In genomic region chr5:143333872-143334271, GRCm38 (mm10) we compare ENCODE assay signal across 8 mouse cellular contexts. TPM values are rescaled to one million over a fixed set of nuclear protein-coding genes. Genes with fewer than 3 reads are reported as not detected.
DNase-seq lines count a peak whose midpoint lies in the region; ATAC-seq and TF ChIP-seq lines count a peak whose summit lies in the region.

No protein-coding gene starts in this region.

- no peak overlapping the region for H3K27ac ChIP-seq in forebrain, postnatal 0 days (ENCODE audit: low read depth, low read length)
- no peak overlapping the region for H3K27ac ChIP-seq in forebrain, embryonic 12.5 days

- peaks cover 4% of the 10 kb centered on the region; the same call in 1 of the 2 replicates for H3K4me1 ChIP-seq in forebrain, postnatal 0 days (ENCODE audit: insufficient read depth)
- peaks cover 7% of the 10 kb centered on the region for H3K4me1 ChIP-seq in forebrain, embryonic 12.5 days

- no peak overlapping the region for H3K4me2 ChIP-seq in forebrain, postnatal 0 days (ENCODE audit: low read depth)
- H3K4me2 ChIP-seq in forebrain, embryonic 12.5 days, result no peak overlapping the region

- DNase-seq in forebrain, postnatal 0 days, result peak; percentile 89
- peak; percentile 84 for DNase-seq in ZHBTc4 (ENCODE audit: low read depth, low spot score)
- peak; percentile 78 for DNase-seq in embryo, embryonic 10 days (ENCODE audit: low spot score)
- peak; percentile 83 to 91 for DNase-seq in left cerebral cortex, adult 18-20 months (ENCODE audit: low spot score in 2 of 2)
- DNase-seq in spleen, postnatal 10 days (ENCODE audit: low spot score in 2 of 2), result peak; percentile 66 to 86

- ATAC-seq in forebrain, postnatal 0 days, result peak; percentile 67
- ATAC-seq in forebrain, embryonic 12.5 days (ENCODE audit: low FRiP score), result no peak
- ATAC-seq in hematopoietic stem cell, adult 5-6 weeks (replicated peaks in 1 of 2; ENCODE audit: insufficient read depth in 1 of 2, low FRiP score in 2 of 2, low TSS enrichment in 1 of 2, low read depth in 1 of 2, poor library complexity in 2 of 2, severe bottlenecking in 2 of 2), result peak; percentile 50 to 65; a peak in 3 of 4 replicates
- ATAC-seq in megakaryocyte-erythroid progenitor cell, adult 5-6 weeks (replicated peaks; ENCODE audit: low FRiP score, low TSS enrichment, poor library complexity, severe bottlenecking), result peak; percentile 42; the same call in 1 of the 2 replicates

- TF ChIP-seq CTCF in forebrain, postnatal 0 days (IDR thresholded peaks at IDR 0.05; ENCODE audit: low read depth), result peak; percentile 89

- no peaks in the 10 kb centered on the region for H3K9me3 ChIP-seq in forebrain, postnatal 0 days (ENCODE audit: low read length)
- H3K9me3 ChIP-seq in forebrain, embryonic 12.5 days, result no peaks in the 10 kb centered on the region

- WGBS in forebrain, postnatal 0 days, result 10% methylated on average over 5 of the region's 5 CpGs
- 18% methylated on average over 5 of the region's 5 CpGs for WGBS in forebrain, embryonic 12.5 days

- H3K27me3 ChIP-seq in forebrain, postnatal 0 days (ENCODE audit: insufficient read depth, low read length), result 0 out of 2 replicates have a peak, but pooled peaks cover 1% of the 10 kb centered on the region
- H3K27me3 ChIP-seq in forebrain, embryonic 12.5 days, result peaks cover 16% of the 10 kb centered on the region

- no peaks in the 10 kb centered on the region for H3K36me3 ChIP-seq in forebrain, postnatal 0 days (ENCODE audit: insufficient read depth)
- H3K36me3 ChIP-seq in forebrain, embryonic 12.5 days (replicated peaks), result no peaks in the 10 kb centered on the region

- no peak overlapping the region for H3K4me3 ChIP-seq in forebrain, postnatal 0 days (ENCODE audit: low read depth, low read length)
- H3K4me3 ChIP-seq in forebrain, embryonic 12.5 days (replicated peaks), result no peak overlapping the region

- no peak overlapping the region for H3K9ac ChIP-seq in forebrain, postnatal 0 days
- no peak overlapping the region for H3K9ac ChIP-seq in forebrain, embryonic 12.5 days

RNA-seq across cellular contexts. Expression of gene Zdhhc4, which starts 4.8 kb away (rescaled TPM):
- 45.1 and 62.6 TPM in 2 replicates for total RNA-seq in forebrain, postnatal 0 days (2014; rRNA removed)
- 94.0 and 97.3 TPM in 2 replicates for polyA plus RNA-seq in forebrain, postnatal 0 days (2015; fragmentation: Nextera tagmentation; extraction: Ambion mirVana)
- 73.8 and 78.2 TPM in 2 replicates for polyA plus RNA-seq in forebrain, embryonic 12.5 days (2016; fragmentation: Nextera tagmentation; extraction: Ambion mirVana)
- 34.3 and 39.5 TPM in 2 replicates for total RNA-seq in hematopoietic stem cell, adult 5-6 weeks (2017)
- total RNA-seq in left cerebral cortex, adult 18-20 months (2021), result 10 to 100 TPM; 37.1 to 41.7 TPM
- 70.6 and 74.5 TPM in 2 replicates for total RNA-seq in megakaryocyte-erythroid progenitor cell, adult 5-6 weeks (2014; fragmentation: Nextera tagmentation)
- 23.2 and 40.8 TPM in 2 replicates for total RNA-seq in megakaryocyte-erythroid progenitor cell, adult 5-6 weeks (2017)

RNA-seq across cellular contexts. Expression of gene E130309D02Rik, which starts 18.7 kb away (rescaled TPM):
- total RNA-seq in forebrain, postnatal 0 days (2014; rRNA removed), result 40.9 and 44.7 TPM in 2 replicates
- polyA plus RNA-seq in forebrain, postnatal 0 days (2015; fragmentation: Nextera tagmentation; extraction: Ambion mirVana), result 27.7 and 29.2 TPM in 2 replicates
- polyA plus RNA-seq in forebrain, embryonic 12.5 days (2016; fragmentation: Nextera tagmentation; extraction: Ambion mirVana), result 60.4 and 61.5 TPM in 2 replicates
- total RNA-seq in hematopoietic stem cell, adult 5-6 weeks (2017), result 13.5 and 20.7 TPM in 2 replicates
- total RNA-seq in left cerebral cortex, adult 18-20 months (2021), result 10 to 100 TPM; 25.4 to 27.7 TPM
- 60.6 and 64.4 TPM in 2 replicates for total RNA-seq in megakaryocyte-erythroid progenitor cell, adult 5-6 weeks (2014; fragmentation: Nextera tagmentation)
- total RNA-seq in megakaryocyte-erythroid progenitor cell, adult 5-6 weeks (2017), result 10.5 and 23.6 TPM in 2 replicates

RNA-seq across cellular contexts. Expression of gene Grid2ip, which starts 23.3 kb away (rescaled TPM):
- total RNA-seq in forebrain, postnatal 0 days (2014; rRNA removed), result 1.8 TPM in 2 replicates
- 0.52 and 0.88 TPM in 2 replicates for polyA plus RNA-seq in forebrain, postnatal 0 days (2015; fragmentation: Nextera tagmentation; extraction: Ambion mirVana)
- polyA plus RNA-seq in forebrain, embryonic 12.5 days (2016; fragmentation: Nextera tagmentation; extraction: Ambion mirVana), result 0.38 and 0.41 TPM in 2 replicates
- not detected in 2 replicates for total RNA-seq in hematopoietic stem cell, adult 5-6 weeks (2017)
- 1 to 10 TPM; 3.9 to 4.0 TPM for total RNA-seq in left cerebral cortex, adult 18-20 months (2021)
- not detected in 2 replicates for total RNA-seq in megakaryocyte-erythroid progenitor cell, adult 5-6 weeks (2014; fragmentation: Nextera tagmentation)
- not detected in 2 replicates for total RNA-seq in megakaryocyte-erythroid progenitor cell, adult 5-6 weeks (2017)

RNA-seq across cellular contexts. Expression of gene Zfp853, which starts 40.4 kb away (rescaled TPM):
- 9.8 and 16.5 TPM in 2 replicates for total RNA-seq in forebrain, postnatal 0 days (2014; rRNA removed)
- 0.18 and 0.23 TPM in 2 replicates for polyA plus RNA-seq in forebrain, postnatal 0 days (2015; fragmentation: Nextera tagmentation; extraction: Ambion mirVana)
- polyA plus RNA-seq in forebrain, embryonic 12.5 days (2016; fragmentation: Nextera tagmentation; extraction: Ambion mirVana), result 0.09 TPM in 1 of 2 replicates, not detected in the other
- 0.38 TPM in 1 of 2 replicates, not detected in the other for total RNA-seq in hematopoietic stem cell, adult 5-6 weeks (2017)
- 1 to 10 TPM; 4.1 to 4.4 TPM for total RNA-seq in left cerebral cortex, adult 18-20 months (2021)
- total RNA-seq in megakaryocyte-erythroid progenitor cell, adult 5-6 weeks (2014; fragmentation: Nextera tagmentation), result not detected in 2 replicates
- not detected in 2 replicates for total RNA-seq in megakaryocyte-erythroid progenitor cell, adult 5-6 weeks (2017)
